Mouse (Mus musculus) neural tube, embryonic 11.5 days (tissue): Measurements from ENCODE around the gene Wdr47. TPM values are rescaled to one million over a fixed set of nuclear protein-coding genes. Genes with fewer than 3 reads are reported as not detected.

ENCODE experiments used
- ATAC-seq: fragments of 200-750 bp; cut with Nextera tagmentation; 2 replicates; pipeline ENCODE4 v1.8.0; 2017; ENCODE audit warnings: moderate number of reproducible peaks, mild to moderate bottlenecking, moderate TSS enrichment, moderate library complexity; ENCODE audit not compliant: insufficient read depth, low FRiP score, low TSS enrichment
- DNase-seq: peaks from one replicate; pipeline ENCODE4 v3.0.0-alpha.2; 2015; ENCODE audit warnings: low spot score
- H3K27ac ChIP-seq: fragments of 300-500 bp; sonication (generic); 2 replicates; pipeline ENCODE4 v1.5.1; 2014; ENCODE audit warnings: low read depth, mild to moderate bottlenecking, low read length
- H3K27me3 ChIP-seq: fragments of 300-500 bp; sonication (generic); 2 replicates; pipeline ENCODE4 v1.6.1; 2014; ENCODE audit warnings: mild to moderate bottlenecking, low read length, mixed read lengths; ENCODE audit not compliant: control insufficient read depth, insufficient read depth
- H3K36me3 ChIP-seq: fragments of 300-500 bp; sonication (generic); 2 replicates; pipeline ENCODE4 v1.6.1; 2014; ENCODE audit warnings: mild to moderate bottlenecking, low read length, moderate library complexity, mixed read lengths; ENCODE audit not compliant: control insufficient read depth, insufficient read depth
- H3K4me1 ChIP-seq: fragments of 300-500 bp; sonication (generic); 2 replicates; pipeline ENCODE4 v1.6.1; 2014; ENCODE audit warnings: low read length, mixed read lengths; ENCODE audit not compliant: control insufficient read depth, insufficient read depth
- H3K4me2 ChIP-seq: fragments of 300-500 bp; sonication (generic); 2 replicates; pipeline ENCODE4 v1.6.1; 2014; ENCODE audit warnings: low read depth, mild to moderate bottlenecking, moderate library complexity
- H3K4me3 ChIP-seq: fragments of 300-500 bp; sonication (generic); 2 replicates; pipeline ENCODE4 v1.5.1; 2014; ENCODE audit warnings: low read depth, low read length
- H3K9ac ChIP-seq: fragments of 300-500 bp; sonication (generic); 2 replicates; pipeline ENCODE4 v1.6.1; 2014; ENCODE audit warnings: mild to moderate bottlenecking, low read length
- H3K9me3 ChIP-seq: fragments of 300-500 bp; sonication (generic); 2 replicates; pipeline ENCODE4 v1.6.1; 2016; ENCODE audit warnings: low read length; ENCODE audit not compliant: control insufficient read depth
- WGBS: fragments of 180-500 bp; shearing (Covaris S2); extraction: QIAGEN DNeasy Blood & Tissue Kit; methylation state at CpG from one replicate; pipeline ENCODE4 v1.1.7; 2014; 5-methylcytosine and 5-hydroxymethylcytosine counted together
- polyA plus RNA-seq: library from polyadenylated mRNA; unstranded; fragments of >200 nt; fragmentation: Nextera tagmentation; extraction: Ambion mirVana; gene quantifications from 2 replicates; pipeline ENCODE4 v1.2.1, GENCODE M21; 2014

The Wdr47 gene
- polyA plus RNA-seq = 50.1 and 54.6 TPM in 2 replicates

DNA sequence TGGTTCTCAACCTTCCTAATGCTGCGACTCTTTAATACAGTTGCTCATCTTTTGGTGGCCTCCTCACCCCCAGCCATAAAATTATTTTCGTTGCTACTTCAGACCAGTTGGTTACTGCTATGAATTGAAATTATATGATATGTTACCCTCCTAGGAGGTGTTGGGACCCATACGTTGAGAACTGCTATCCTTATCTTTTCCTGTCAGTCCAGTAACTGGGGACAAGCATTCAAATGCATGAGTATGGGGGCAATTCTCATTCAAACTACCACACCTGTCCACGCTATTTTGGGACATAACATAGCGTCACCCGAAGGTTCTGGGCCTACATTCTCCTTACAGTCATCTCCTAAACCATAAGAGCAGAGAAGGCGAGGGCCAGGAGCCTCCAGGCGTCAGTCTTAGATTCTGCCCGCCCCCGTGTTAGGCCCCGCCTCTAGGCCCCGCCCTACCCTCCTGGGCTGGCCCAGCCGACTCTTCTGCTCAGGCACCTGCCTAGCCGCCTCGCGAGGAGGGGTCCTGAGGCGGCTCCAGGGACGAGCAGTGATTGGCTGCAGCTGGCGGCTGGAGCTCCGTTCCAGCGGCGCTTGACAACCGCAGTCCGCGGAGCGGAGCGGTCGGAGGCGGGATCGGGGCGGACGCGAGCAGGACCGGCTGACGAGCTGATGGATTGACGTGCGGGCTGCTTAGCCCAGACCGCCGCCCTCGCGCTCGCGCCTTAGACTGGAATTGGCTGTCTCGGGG, at the start of gene Wdr47:
Gene Wdr47, plus strand, starts transcription at position 494 of the 744 bp plus-strand sequence.
- H3K27me3 ChIP-seq = no peaks in the 10 kb centered on the region
- ATAC-seq (peak; percentile 99), DNase-seq (peak; percentile 97)
- 6% methylated on average over 42 of the region's 44 CpGs for WGBS
- H3K4me1 ChIP-seq = peaks cover 3% of the 10 kb centered on the region; the same call in 1 of the 2 replicates
- H3K9me3 ChIP-seq = no peaks in the 10 kb centered on the region
- H3K4me3 ChIP-seq = peak within 1 kb of the TSS; percentile 95
- H3K36me3 ChIP-seq = no peaks in the 10 kb centered on the region
- peak within 1 kb of the TSS; percentile 76 for H3K4me2 ChIP-seq
- H3K9ac ChIP-seq = peak within 1 kb of the TSS; percentile 75
- H3K27ac ChIP-seq = peak within 1 kb of the TSS; percentile 89

DNA sequence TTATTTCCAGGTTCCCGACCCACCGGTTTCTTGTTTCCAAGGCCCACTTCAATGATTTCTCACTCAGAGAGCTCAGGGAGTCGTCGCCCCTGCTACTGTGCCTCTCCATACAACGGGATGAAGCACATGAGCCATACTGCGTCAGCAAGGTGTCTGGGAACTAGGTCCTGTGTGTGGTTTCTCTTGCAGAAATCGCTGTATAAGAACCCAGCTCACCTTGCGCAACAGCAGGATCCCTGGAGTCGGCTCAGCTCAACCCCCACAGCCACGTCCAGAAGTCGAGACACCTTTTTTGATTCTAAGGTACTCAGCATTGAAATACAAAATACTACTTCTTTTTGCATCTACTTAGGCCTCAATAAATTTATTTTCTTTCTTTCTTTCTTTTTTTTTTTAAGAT, 48.8 kb upstream of the Wdr47 start:
- 84% methylated on average over 11 of the region's 11 CpGs for WGBS
- DNase-seq (no peak), ATAC-seq (no peak)
- H3K9me3 ChIP-seq = no peaks in the 10 kb centered on the region
- no peak overlapping the region for H3K4me3 ChIP-seq
- no peaks in the 10 kb centered on the region for H3K4me1 ChIP-seq
- no peak overlapping the region for H3K4me2 ChIP-seq
- no peaks in the 10 kb centered on the region for H3K27me3 ChIP-seq
- no peak overlapping the region for H3K27ac ChIP-seq
- H3K9ac ChIP-seq = no peak overlapping the region
- H3K36me3 ChIP-seq = no peaks in the 10 kb centered on the region

DNA sequence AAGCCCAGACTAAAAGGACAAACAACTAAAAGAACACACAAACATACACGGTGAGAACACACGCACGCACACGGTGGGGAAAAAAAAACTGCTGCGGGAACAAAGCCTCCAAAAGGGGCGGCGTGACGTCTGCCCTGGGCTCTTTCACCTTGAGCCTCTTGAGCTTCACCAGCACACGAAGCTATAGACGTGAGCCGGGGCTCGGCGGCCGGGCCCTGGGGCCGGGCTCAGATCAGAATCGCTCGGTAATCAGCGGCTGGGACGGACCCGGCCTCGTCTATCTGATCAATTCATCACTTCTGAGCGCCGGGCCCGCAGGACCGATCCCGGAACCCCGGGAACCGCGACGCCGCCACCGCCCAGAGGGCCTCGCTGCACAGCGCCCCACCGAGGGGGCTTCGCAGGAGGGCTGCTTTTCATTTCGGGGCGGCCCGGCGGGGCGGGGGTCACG, 36.9 kb upstream of the Wdr47 start:
- peak overlapping the region; percentile 87 for H3K9ac ChIP-seq
- H3K27me3 ChIP-seq = no peaks in the 10 kb centered on the region
- ATAC-seq = peak; percentile 75
- peak overlapping the region; percentile 89 for H3K27ac ChIP-seq
- no peak for DNase-seq
- WGBS = under 1% methylated on average over 42 of the region's 42 CpGs
- H3K9me3 ChIP-seq = no peaks in the 10 kb centered on the region
- peaks cover 3% of the 10 kb centered on the region; the same call in 1 of the 2 replicates for H3K36me3 ChIP-seq
- peak overlapping the region; percentile 53 for H3K4me2 ChIP-seq
- H3K4me3 ChIP-seq = peak overlapping the region; percentile 79
- H3K4me1 ChIP-seq = no peaks in the 10 kb centered on the region

DNA sequence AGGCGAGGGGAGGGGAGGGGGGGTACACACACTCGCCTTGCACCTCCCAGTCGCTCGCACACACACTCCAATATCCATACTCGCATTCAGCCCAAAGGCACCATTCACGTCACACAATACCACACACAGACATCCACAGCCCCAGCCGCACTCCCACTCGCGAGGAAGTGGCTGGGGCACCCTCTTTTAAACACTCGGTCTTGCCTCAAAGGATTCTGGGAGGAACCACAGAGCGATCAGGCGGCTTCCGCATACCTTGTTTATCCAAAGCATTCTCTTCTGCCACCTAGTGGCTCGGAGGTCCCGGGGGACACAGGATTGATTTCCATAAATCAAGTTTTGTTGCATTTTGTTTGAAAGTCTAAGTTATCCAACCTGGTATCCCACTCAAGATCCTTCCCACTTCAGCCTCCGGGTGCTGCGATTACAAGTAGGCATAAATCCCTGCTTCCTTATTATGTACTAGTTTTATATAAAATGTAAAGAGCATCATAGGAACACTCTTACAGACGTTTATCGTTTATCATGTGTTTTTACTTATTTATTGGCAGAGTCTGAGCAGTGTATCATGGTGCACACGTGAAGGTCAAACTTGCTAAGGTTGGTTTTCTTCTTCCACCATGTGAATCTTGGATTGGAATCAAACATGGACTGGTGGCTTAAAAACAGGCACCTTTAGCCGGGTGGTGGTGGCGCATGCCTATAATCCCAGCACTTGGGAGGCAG, 36.3 kb upstream of the Wdr47 start:
- Histone ChIP-seq H3K9me3 (no peaks in the 10 kb centered on the region), H3K4me2 (peak overlapping the region; percentile 53), H3K27me3 (no peaks in the 10 kb centered on the region), H3K4me1 (no peaks in the 10 kb centered on the region), H3K4me3 (peak overlapping the region; percentile 79), H3K36me3 (peaks cover 3% of the 10 kb centered on the region; the same call in 1 of the 2 replicates), H3K9ac (peak overlapping the region; percentile 87), H3K27ac (peak overlapping the region; percentile 89)
- 17% methylated on average over 22 of the region's 22 CpGs for WGBS
- ATAC-seq (peak; percentile 95), DNase-seq (peak; percentile 93)

DNA sequence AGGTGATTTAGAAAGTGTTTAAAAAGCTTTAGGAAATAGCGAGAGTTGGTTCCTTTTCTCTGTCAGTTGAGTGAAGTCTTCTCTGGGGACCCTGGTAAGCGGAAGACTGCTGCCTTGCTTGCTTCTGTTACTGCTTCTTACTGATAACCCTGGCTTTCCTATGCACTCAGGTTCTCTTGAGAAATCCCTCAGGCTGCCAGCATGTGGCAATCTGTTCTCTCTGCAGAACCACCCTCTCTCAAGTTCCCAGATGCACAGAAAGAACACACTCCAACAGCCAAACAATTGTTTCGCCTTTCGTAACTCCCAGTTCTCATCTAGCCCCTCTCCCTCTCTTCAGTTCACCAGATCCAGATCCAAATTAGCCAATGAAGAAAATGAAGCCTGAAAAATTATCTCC, 33.2 kb upstream of the Wdr47 start:
- WGBS = 93% methylated on average over 4 of the region's 4 CpGs
- peaks cover 3% of the 10 kb centered on the region; the same call in 1 of the 2 replicates for H3K36me3 ChIP-seq
- H3K4me1 ChIP-seq = peaks cover 10% of the 10 kb centered on the region
- no peak overlapping the region for H3K4me3 ChIP-seq
- H3K9me3 ChIP-seq = no peaks in the 10 kb centered on the region
- ATAC-seq = no peak
- no peaks in the 10 kb centered on the region for H3K27me3 ChIP-seq
- no peak for DNase-seq
- no peak overlapping the region for H3K27ac ChIP-seq
- no peak overlapping the region for H3K9ac ChIP-seq
- H3K4me2 ChIP-seq = no peak overlapping the region

DNA sequence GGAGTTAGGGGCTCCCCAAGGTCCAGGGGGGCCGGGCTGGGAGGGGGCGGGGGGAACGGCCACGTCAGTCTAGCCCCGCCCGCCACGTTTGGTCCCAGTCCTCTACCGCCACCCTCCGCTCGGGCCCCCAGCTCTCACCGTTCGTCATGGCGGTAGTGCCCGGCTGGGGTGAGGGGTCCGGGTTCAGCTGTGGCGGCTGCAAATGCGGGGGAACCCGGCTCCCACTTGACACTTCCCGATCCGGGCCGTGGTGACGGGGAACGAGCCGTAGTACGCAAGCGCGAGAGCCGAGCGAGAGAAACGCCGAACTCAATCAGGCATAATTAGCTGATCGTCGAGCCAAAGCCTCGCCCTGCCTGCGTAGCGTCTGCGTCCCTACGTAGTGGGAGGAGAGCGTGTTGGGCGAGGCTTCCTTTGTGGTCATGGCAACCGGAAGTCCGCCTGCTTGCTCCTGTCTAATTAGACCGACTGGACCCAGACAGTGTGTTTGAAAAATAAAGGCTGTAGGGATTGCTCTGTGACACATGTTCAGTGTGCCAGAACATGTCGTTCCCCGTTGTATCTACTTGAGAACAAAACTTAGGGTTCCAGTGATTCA, 28.8 kb upstream of the Wdr47 start, which contains the start of gene Tmem167b:
Gene Tmem167b, minus strand, starts transcription at position 334 of the 598 bp plus-strand sequence.
- Histone ChIP-seq H3K4me1 (peaks cover 13% of the 10 kb centered on the region), H3K4me2 (peak within 1 kb of the TSS; percentile 70), H3K27me3 (no peaks in the 10 kb centered on the region), H3K27ac (peak within 1 kb of the TSS; percentile 78), H3K9ac (peak within 1 kb of the TSS; percentile 81), H3K4me3 (peak within 1 kb of the TSS; percentile 76), H3K36me3 (peaks cover 3% of the 10 kb centered on the region; the same call in 1 of the 2 replicates), H3K9me3 (no peaks in the 10 kb centered on the region)
- under 1% methylated on average over 45 of the region's 45 CpGs for WGBS
- peak; percentile 95 for ATAC-seq
- peak; percentile 97 for DNase-seq

DNA sequence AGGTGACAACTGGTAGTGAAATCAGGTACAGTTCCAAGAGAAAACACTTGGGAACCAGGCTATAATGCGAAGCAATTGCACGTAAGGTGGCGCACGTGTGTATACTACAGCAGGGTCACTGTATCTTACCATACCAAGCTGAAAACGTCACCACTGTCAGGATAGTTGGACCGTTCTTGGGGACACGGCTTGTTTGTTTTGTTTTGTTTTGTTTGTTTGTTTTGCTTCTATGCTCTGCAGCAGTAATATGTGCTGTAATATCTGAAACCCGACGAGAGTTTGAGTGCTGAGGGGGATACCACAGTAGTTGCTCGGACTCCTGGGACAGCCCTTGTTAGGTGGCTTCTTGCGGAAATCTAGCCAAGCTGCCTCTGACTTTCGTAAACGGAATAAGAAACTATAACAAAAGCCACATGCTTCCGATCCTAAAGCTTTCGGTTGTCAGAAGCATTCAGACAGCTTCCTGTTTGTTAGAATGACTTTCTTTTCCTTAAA, 28.3 kb upstream of the Wdr47 start:
- DNase-seq (peak; percentile 21), ATAC-seq (peak; percentile 66)
- H3K9ac ChIP-seq = peak overlapping the region; percentile 48; the same call in 1 of the 2 replicates

DNA sequence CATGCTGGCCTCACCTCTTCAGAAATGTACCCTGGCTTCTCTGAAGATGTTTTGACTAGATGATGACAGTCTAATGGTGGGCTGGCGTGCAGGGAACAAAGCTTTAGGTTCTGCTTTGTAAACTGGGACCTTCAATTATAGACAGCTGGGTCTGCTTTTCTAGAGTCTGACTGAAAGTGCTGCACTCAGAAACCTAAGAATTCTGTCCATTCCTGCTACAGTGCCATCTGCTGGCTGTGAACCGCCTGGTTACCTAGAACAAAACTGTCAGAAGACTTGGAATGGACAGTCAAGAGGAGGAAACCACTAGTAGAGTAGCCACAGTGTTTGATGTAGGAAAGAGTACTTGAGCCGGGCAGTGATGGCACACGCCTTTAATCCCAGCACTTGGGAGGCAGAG, 27.8 kb upstream of the Wdr47 start:
- Histone ChIP-seq H3K9me3 (no peaks in the 10 kb centered on the region), H3K4me1 (peaks cover 13% of the 10 kb centered on the region), H3K27me3 (no peaks in the 10 kb centered on the region), H3K4me3 (no peak overlapping the region), H3K4me2 (peak overlapping the region; percentile 70), H3K27ac (peak overlapping the region; percentile 78; the same call in 1 of the 2 replicates), H3K36me3 (peaks cover 3% of the 10 kb centered on the region; the same call in 1 of the 2 replicates), H3K9ac (0 out of 2 replicates have a peak overlapping the region, but pooled peaks have one; percentile 48)
- 12% methylated on average over 4 of the region's 4 CpGs for WGBS
- DNase-seq = peak; percentile 85
- ATAC-seq = no peak

More for the DNA sequence above, 28.3 kb upstream of the Wdr47 start:
- H3K4me1 ChIP-seq = peaks cover 13% of the 10 kb centered on the region
- peak overlapping the region; percentile 78 for H3K27ac ChIP-seq
- H3K9me3 ChIP-seq = no peaks in the 10 kb centered on the region
- peak overlapping the region; percentile 76 for H3K4me3 ChIP-seq
- H3K4me2 ChIP-seq = peak overlapping the region; percentile 70
- no peaks in the 10 kb centered on the region for H3K27me3 ChIP-seq
- peaks cover 3% of the 10 kb centered on the region; the same call in 1 of the 2 replicates for H3K36me3 ChIP-seq
- 14% methylated on average over 15 of the region's 15 CpGs for WGBS
